Mouse (Mus musculus) thymus, postnatal 0 days (tissue): ENCODE measurements around the gene Mprip. TPM values are rescaled to one million over a fixed set of nuclear protein-coding genes. Genes with fewer than 3 reads are reported as not detected.

Experiments used
- polyA plus RNA-seq: library from polyadenylated mRNA; unstranded; fragments of >200 nt; fragmentation: Nextera tagmentation; extraction: Ambion mirVana; gene quantifications from 2 replicates; pipeline ENCODE4 v1.2.1, GENCODE M21; 2015

Mprip gene
- polyA plus RNA-seq, 1 experiment from 2014 or later = 55.6 TPM

Other genes with a start within 250 kb of the Mprip start
- 10.4 and 11.8 TPM in 2 replicates for gene Jmjd4, start 211.3 kb upstream of the Mprip start, polyA plus RNA-seq
- gene Snap47, start 210.1 kb upstream of the Mprip start, polyA plus RNA-seq = 45.1 and 49.5 TPM in 2 replicates
- gene Zfp867, start 188.8 kb upstream of the Mprip start, polyA plus RNA-seq = 3.3 and 3.8 TPM in 2 replicates
- gene Zkscan17, start 134.6 kb upstream of the Mprip start, polyA plus RNA-seq = 14.9 and 15.0 TPM in 2 replicates
- gene Nlrp3, start 119.7 kb upstream of the Mprip start, polyA plus RNA-seq = 0.49 TPM in 2 replicates
- gene Olfr222, start 85.1 kb upstream of the Mprip start, polyA plus RNA-seq = not detected in 2 replicates
- not detected in 2 replicates for gene Olfr223, start 68.0 kb upstream of the Mprip start, polyA plus RNA-seq
- gene Pld6, start 126.3 kb downstream of the Mprip start, polyA plus RNA-seq = 1.4 and 1.6 TPM in 2 replicates
- gene Flcn, start 148.7 kb downstream of the Mprip start, polyA plus RNA-seq = 31.4 and 32.2 TPM in 2 replicates
- gene Nt5m, start 178.1 kb downstream of the Mprip start, polyA plus RNA-seq = 31.2 and 33.2 TPM in 2 replicates
- 195 and 198 TPM in 2 replicates for gene Cops3, start 178.5 kb downstream of the Mprip start, polyA plus RNA-seq